Mouse (Mus musculus): Measurements from ENCODE around the gene 1700125H20Rik.

- no peak for TF ChIP-seq CTCF (IDR thresholded peaks at IDR 0.05; ENCODE audit: low read depth, low read length)
- no peak for TF ChIP-seq POLR2A (IDR thresholded peaks at IDR 0.05; ENCODE audit: extremely low read depth, insufficient read depth, low read length)
Measured at GRCm38 (mm10) chr11:85138776-85139474, 31.3 kb upstream of the 1700125H20Rik start.
